Mouse (Mus musculus) limb, embryonic 14.5 days (tissue): ENCODE data around the gene Topbp1. TPM values are rescaled to one million over a fixed set of nuclear protein-coding genes. Genes with fewer than 3 reads are reported as not detected.

ENCODE experiments used
- ATAC-seq: fragments of 200-750 bp; cut with Nextera tagmentation; 2 replicates; pipeline ENCODE4 v1.8.0; 2017; ENCODE audit warnings: low read depth, moderate number of reproducible peaks, moderate TSS enrichment; ENCODE audit not compliant: low FRiP score
- DNase-seq: peaks from one replicate; pipeline ENCODE4 v3.0.0-alpha.2; 2015; ENCODE audit warnings: low spot score
- H3K27ac ChIP-seq: fragments of 300-500 bp; sonication (generic); replicated peaks from 2 replicates; pipeline ENCODE4 v1.5.1; 2014; ENCODE audit warnings: low read depth, mild to moderate bottlenecking, low read length, moderate library complexity, mixed read lengths
- H3K27me3 ChIP-seq: fragments of 300-500 bp; sonication (generic); 2 replicates; pipeline ENCODE4 v1.6.1; 2014; ENCODE audit warnings: low read length, mixed read lengths; ENCODE audit not compliant: control insufficient read depth, insufficient read depth
- H3K36me3 ChIP-seq: fragments of 300-500 bp; sonication (generic); 2 replicates; pipeline ENCODE4 v1.6.1; 2014; ENCODE audit warnings: mild to moderate bottlenecking, low read length, moderate library complexity, mixed read lengths; ENCODE audit not compliant: control insufficient read depth, insufficient read depth
- H3K4me1 ChIP-seq: fragments of 300-500 bp; sonication (generic); 2 replicates; pipeline ENCODE4 v1.6.1; 2014; ENCODE audit warnings: antibody characterized with exemption, low read length, mixed read lengths; ENCODE audit not compliant: control insufficient read depth, insufficient read depth
- H3K4me2 ChIP-seq: fragments of 300-500 bp; sonication (generic); replicated peaks from 2 replicates; pipeline ENCODE4 v1.6.1; 2014; ENCODE audit warnings: low read depth, mild to moderate bottlenecking, low read length, moderate library complexity; ENCODE audit not compliant: severe bottlenecking
- H3K4me3 ChIP-seq: fragments of 300-500 bp; sonication (generic); replicated peaks from 2 replicates; pipeline ENCODE4 v1.5.1; 2014; ENCODE audit warnings: low read length
- H3K9ac ChIP-seq: fragments of 300-500 bp; sonication (generic); 2 replicates; pipeline ENCODE4 v1.6.1; 2014; ENCODE audit warnings: mild to moderate bottlenecking, low read depth, low read length, moderate library complexity; ENCODE audit not compliant: severe bottlenecking
- H3K9me3 ChIP-seq: fragments of 300-500 bp; sonication (generic); 2 replicates; pipeline ENCODE4 v1.6.1; 2016; ENCODE audit warnings: low read length; ENCODE audit not compliant: control insufficient read depth
- POLR2A ChIP-seq: fragments of 200-500 bp; IDR thresholded peaks from 2 replicates; pipeline ENCODE4 v1.8.0; 2012; ENCODE audit warnings: inconsistent platforms, mild to moderate bottlenecking, moderate library complexity, borderline replicate concordance; ENCODE audit not compliant: insufficient read depth, insufficient read length; ENCODE audit errors: extremely low read depth
- WGBS: fragments of 180-500 bp; shearing (Covaris S2); extraction: QIAGEN DNeasy Blood & Tissue Kit; methylation state at CpG from one replicate; pipeline ENCODE4 v1.1.7; 2014; 5-methylcytosine and 5-hydroxymethylcytosine counted together
- polyA plus RNA-seq, 2 experiments: library from polyadenylated mRNA; depleted of rRNA in 1 of 2; stranded (reverse) in 1 of 2; unstranded in 1 of 2; fragments of >200 nt; fragmentation: Nextera tagmentation in 1 of 2; extraction: Ambion mirVana in 1 of 2; gene quantifications; 2 replicates each; pipeline versions ENCODE4 v1.2.1 to v1.2.3; 2012 to 2014

Gene Topbp1
- polyA plus RNA-seq, 2 experiments: 60.9 to 72.0 TPM

DNA sequence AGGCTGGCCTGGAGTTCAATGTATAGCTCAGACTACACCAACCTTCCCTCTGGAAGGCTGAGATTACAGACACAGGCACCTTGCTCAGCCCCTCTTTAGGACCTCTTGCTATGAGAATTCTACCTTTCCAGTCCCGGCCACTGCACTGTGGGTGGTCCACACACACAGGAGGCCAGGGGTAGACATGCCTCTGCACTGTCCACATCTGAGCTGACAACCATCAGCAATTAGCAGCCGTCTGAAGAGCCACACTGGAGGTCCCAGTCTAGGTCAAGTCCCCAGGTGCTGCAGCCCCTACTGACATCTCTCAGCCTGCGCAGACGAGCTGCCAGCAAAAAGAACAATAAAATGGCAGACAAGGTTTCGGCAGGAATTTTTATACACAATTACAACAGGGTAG, 81.6 kb downstream of the Topbp1 start:
- DNase-seq: no peak
- 13% methylated on average over 5 of the region's 5 CpGs for WGBS
- peaks cover 12% of the 10 kb centered on the region for H3K4me1 ChIP-seq
- no peak for TF ChIP-seq POLR2A
- no peak overlapping the region for H3K4me3 ChIP-seq
- no peak overlapping the region for H3K9ac ChIP-seq
- no peaks in the 10 kb centered on the region for H3K9me3 ChIP-seq
- no peaks in the 10 kb centered on the region for H3K36me3 ChIP-seq
- peak; percentile 60; the same call in 1 of the 2 replicates for ATAC-seq
- H3K27ac ChIP-seq: peak overlapping the region; percentile 28; the same call in 1 of the 2 replicates
- peak overlapping the region; percentile 4; the same call in 1 of the 2 replicates for H3K4me2 ChIP-seq
- no peaks in the 10 kb centered on the region for H3K27me3 ChIP-seq

DNA sequence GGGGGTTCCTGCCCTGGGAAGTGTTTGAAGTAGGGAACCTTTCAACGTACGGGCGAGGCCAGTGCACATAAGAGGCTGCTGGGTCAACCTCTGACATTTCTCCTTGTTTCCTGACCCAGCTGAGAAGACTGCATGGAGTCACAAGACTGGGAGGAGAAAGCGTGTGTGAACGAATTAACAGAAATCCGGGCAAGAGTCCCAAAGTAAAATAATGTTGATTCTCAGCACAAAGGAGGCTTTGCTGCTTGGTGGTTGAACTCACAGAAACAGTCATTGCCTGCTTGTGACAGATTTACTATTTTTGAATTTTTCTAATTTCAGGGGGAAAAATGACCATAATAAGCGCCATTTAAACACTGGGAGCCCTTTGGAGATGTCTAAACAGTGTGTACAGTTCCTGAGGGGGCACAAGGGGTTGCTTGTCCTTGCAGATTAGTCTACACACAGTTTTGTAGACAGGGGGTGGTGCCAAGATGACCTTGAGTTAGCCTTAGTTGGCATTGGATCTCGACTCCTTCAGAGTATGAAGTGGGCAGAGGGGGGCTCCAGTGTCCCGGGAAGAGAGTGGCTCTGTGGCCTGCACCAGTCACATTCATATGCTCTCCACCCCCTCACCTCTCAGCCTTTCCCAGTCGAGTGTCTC, 82.1 kb downstream of the Topbp1 start:
- TF ChIP-seq POLR2A: no peak
- Histone ChIP-seq H3K27ac (peak overlapping the region; percentile 28; the same call in 1 of the 2 replicates), H3K4me3 (no peak overlapping the region), H3K27me3 (no peaks in the 10 kb centered on the region), H3K9ac (no peak overlapping the region), H3K4me2 (peak overlapping the region; percentile 4; the same call in 1 of the 2 replicates), H3K9me3 (no peaks in the 10 kb centered on the region), H3K36me3 (no peaks in the 10 kb centered on the region), H3K4me1 (peaks cover 12% of the 10 kb centered on the region)
- DNase-seq (no peak), ATAC-seq (0 out of 2 replicates have a peak, but pooled peaks have one; percentile 35)
- 42% methylated on average over 10 of the region's 10 CpGs for WGBS

DNA sequence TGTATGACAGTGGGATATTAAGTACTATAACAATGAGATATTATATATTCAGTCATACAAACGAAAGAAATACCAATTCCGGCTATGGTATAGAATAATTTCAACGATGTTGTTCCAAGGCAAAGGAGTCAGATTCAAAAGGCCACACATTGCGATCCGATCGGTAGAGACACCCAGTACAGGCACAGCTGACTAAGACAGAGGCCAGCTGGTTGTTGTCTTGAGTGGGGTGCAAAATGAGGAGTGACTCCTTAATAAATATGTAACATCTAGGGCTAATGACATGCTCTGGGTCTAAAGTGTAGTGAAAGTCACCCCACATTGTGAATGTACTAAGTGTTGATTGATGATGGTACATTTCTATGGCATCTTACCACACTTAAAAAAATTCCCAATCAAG, 84.2 kb downstream of the Topbp1 start:
- no peak overlapping the region for H3K4me3 ChIP-seq
- no peaks in the 10 kb centered on the region for H3K36me3 ChIP-seq
- H3K9me3 ChIP-seq: no peaks in the 10 kb centered on the region
- TF ChIP-seq POLR2A: no peak
- peaks cover 12% of the 10 kb centered on the region for H3K4me1 ChIP-seq
- DNase-seq: no peak
- 95% methylated on average over 6 of the region's 6 CpGs for WGBS
- ATAC-seq: no peak
- H3K27me3 ChIP-seq: no peaks in the 10 kb centered on the region
- H3K27ac ChIP-seq: no peak overlapping the region
- no peak overlapping the region for H3K9ac ChIP-seq
- no peak overlapping the region for H3K4me2 ChIP-seq

DNA sequence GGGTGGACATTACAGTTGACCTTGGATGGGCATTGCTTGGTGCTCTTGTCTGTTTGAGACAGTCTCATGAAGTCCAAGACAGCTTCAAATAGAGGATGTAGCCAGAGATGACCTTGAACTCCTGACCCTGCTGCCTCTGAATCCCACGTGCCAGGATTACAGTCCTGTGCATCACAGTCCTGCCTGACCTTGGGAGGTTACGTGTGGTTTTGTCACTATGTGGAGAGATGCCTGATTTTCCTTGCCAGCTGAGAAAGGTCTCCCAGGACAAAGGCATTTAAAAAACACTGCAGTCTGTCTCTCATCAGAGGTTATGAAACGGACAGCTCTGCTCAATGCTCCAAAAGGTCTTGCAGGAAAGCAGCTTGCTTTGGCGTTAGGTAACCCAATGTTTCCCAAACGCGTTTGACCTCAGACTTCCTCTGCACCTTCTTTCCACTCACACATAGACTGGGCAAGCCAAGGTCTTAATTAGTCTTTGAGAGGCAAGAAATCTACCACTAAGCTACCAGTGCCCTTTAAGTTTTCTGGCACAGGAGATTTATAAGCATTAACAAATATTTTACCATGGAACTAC, 86.9 kb downstream of the Topbp1 start:
- Histone ChIP-seq H3K4me2 (no peak overlapping the region), H3K27me3 (0 out of 2 replicates have a peak, but pooled peaks cover 6% of the 10 kb centered on the region), H3K9ac (no peak overlapping the region), H3K36me3 (no peaks in the 10 kb centered on the region), H3K9me3 (no peaks in the 10 kb centered on the region), H3K4me1 (peaks cover 7% of the 10 kb centered on the region), H3K4me3 (no peak overlapping the region), H3K27ac (no peak overlapping the region)
- TF ChIP-seq POLR2A: no peak
- DNase-seq (no peak), ATAC-seq (no peak)
- WGBS: 68% methylated on average over 6 of the region's 6 CpGs

GRCm38 (mm10) chr9:103393256-103393655, 88.2 kb downstream of the Topbp1 start:
- DNase-seq: no peak
- no peak for ATAC-seq
- no peak overlapping the region for H3K9ac ChIP-seq
- 83% methylated on average over 11 of the region's 11 CpGs for WGBS
- no peak overlapping the region for H3K4me3 ChIP-seq
- no peaks in the 10 kb centered on the region for H3K36me3 ChIP-seq
- peaks cover under 1% of the 10 kb centered on the region; the same call in 1 of the 2 replicates for H3K4me1 ChIP-seq
- no peak overlapping the region for H3K4me2 ChIP-seq
- H3K27ac ChIP-seq: no peak overlapping the region
- H3K27me3 ChIP-seq: 0 out of 2 replicates have a peak, but pooled peaks cover 6% of the 10 kb centered on the region
- H3K9me3 ChIP-seq: no peaks in the 10 kb centered on the region
- TF ChIP-seq POLR2A: no peak
